Mouse (Mus musculus) heart, adult 18-20 months (tissue): Measurements from ENCODE around the gene Afg3l1. TPM values are rescaled to one million over a fixed set of nuclear protein-coding genes. Genes with fewer than 3 reads are reported as not detected.
"Not testable (repeated sequence)": the region's sequence is repeated elsewhere in the genome, so short reads cannot be mapped to it uniquely, and the experiment has no call there.

Experiments
- DNase-seq, 2 experiments: peaks; one replicate each; pipeline ENCODE4 v3.0.0; 2021 to 2022; ENCODE audit warnings: mixed read lengths in 1 of 2
- total RNA-seq, 2 experiments: library from RNA; stranded (reverse); gene quantifications; 2 replicates each; pipeline ENCODE4 v1.2.3; 2021

Gene Afg3l1
- total RNA-seq, 2 experiments from 2014 or later, result 72.1 to 72.9 TPM

DNA sequence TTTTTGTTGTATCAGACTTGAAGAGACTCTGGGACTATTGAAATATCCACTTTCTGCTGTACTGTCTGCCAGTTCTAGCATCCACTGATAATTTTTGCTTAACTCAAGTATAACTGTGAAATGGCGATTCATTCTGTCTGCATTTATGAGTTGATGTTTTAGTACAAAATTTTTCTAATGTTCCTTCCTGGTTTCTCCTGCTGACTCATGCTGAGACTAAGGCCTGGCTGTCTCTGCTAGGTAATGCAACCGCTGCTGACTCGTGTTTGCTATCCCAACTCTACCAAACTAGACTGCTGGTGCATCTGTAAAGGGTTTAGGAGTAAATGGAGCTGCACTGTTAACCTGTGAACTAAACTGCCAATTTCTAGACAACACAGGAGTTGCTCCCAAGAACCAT lies 10.2 kb upstream of the Afg3l1 start:
- no peak for DNase-seq

DNA sequence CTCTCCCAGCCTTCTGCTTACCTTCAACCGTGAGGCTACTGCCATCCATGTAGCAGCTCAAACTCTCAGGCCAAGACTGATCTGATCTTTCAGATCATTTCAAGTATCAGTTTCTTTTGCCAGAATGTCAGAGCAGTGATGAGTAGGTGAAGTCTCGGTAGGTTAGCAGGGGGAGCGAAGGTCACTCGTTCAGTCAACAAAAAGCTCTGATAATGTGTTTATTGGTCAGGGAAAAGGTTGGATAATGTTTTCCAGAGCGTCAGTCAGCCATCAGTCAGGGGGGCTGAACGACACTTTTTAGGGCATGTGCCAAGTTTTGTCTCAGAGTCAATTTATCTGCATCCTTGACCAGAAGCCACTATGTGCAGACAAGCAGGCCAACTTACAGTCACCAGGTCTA lies 4.7 kb upstream of the Afg3l1 start:
- not testable (repeated sequence) for DNase-seq

DNA sequence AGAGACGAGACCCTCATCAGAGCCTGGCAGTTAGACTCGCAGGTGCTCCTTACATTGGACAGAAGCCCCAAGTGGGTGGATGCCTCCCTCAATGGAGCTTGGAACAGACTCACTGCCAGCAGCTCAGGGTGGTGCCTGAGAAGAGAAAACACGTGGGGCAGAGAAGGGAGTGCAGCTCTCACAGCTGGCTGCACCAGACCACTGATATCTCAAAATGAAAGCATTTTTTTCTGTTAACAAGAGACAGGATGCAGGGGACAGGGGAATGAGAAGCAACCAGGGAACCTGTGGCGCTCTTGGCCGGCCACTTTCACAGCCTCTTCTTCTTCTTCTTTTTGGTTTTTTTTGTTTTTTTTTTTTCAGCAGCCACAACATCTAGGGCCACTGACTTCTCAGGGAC lies 3.2 kb upstream of the Afg3l1 start:
- not testable (repeated sequence) for DNase-seq

DNA sequence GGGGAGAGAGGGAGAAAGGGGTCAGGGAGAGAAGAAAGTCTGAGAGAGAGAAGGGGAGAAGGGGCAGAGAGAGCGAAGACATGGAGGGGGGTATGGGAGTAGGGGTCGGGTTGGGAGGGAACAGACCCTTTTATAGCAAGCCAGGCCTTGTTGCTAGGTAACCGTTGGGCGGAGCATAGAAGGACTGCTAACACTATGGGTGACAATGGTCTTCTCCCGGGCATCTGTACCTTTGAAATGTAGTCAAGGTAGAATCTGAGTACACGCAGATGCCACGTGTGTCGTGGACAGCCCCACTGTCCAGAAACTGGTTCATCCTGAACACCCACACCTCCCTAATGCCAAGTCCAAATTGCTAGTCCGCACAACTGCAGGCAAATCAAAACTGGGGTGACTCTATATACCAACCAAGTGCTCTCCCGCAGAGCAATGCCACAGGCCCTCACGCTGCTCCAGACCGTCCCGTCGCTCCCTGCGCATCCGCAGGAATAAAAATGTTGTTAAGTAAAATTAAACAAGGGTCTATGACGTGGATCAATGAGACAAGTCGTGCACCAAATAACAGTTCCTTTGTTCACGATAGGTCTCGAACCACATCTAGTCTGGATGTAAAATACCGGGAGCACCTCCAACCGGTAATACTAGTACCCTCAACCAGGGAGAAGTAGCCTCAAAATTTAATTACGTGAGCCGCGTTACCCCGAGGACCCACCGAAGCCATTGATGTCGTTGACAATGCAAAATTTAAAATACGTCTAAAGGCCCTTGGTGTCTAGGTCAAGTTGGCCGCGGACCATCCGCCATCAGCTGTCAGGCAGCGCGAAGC lies 579 bp upstream of the Afg3l1 start:
- peak in 1 of 2 experiments; percentile 8 for DNase-seq

DNA sequence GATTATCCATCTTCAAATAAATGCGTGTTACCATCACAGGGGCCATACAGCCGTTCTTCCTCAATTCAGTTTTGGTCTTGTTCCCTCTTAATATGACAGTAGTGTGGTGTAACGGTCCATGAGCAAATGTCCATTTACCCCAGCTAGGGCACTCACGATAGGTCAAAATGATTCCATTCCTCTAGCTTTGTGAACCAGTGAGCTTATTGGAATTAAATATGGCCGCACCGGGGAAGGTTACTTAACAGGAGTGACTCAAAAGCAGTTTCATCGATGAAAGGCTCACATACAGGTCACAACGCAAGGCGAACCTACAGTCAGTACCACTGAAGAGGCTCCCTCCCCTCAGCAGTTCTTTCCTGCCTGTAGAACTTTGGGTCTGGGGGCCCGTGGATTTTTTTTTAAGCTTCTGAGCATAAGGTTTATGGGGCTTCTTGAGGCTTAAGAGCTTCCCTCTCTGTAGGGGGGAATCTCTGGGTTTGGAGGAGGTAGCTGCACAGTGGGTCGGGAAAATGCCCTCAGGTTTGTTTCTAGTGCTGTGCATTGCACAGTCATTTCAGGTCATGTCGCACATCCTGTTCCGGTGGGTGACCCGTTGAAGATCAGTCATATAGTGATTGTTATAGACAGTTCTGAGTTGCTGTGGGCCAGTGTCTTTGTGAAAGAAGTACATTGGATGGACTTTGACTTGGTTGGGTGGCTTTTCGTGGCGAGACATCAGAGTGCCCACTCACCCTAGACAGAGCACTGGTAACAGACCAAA lies 934 bp downstream of the Afg3l1 start:
- DNase-seq, result no peak

DNA sequence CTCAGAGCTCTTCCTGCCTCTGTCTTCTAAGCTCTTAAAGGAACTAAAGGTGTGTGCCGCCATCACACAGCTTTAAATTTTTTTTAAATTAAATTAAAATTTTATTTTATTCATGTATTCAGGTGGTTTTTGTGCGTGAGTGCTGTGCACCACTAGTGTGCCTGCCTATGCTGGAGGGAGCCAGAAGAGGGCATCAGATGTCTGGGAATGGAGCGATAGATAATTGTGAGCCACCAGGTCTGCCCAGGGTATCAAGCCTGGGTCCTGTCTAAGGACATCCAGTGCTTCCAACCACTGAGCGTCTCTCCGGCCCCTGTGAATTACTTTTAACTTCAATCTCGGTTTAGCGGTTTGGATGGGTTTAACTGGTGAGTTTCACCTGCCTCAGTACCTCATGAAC lies 4.9 kb downstream of the Afg3l1 start:
- DNase-seq, result no peak

DNA sequence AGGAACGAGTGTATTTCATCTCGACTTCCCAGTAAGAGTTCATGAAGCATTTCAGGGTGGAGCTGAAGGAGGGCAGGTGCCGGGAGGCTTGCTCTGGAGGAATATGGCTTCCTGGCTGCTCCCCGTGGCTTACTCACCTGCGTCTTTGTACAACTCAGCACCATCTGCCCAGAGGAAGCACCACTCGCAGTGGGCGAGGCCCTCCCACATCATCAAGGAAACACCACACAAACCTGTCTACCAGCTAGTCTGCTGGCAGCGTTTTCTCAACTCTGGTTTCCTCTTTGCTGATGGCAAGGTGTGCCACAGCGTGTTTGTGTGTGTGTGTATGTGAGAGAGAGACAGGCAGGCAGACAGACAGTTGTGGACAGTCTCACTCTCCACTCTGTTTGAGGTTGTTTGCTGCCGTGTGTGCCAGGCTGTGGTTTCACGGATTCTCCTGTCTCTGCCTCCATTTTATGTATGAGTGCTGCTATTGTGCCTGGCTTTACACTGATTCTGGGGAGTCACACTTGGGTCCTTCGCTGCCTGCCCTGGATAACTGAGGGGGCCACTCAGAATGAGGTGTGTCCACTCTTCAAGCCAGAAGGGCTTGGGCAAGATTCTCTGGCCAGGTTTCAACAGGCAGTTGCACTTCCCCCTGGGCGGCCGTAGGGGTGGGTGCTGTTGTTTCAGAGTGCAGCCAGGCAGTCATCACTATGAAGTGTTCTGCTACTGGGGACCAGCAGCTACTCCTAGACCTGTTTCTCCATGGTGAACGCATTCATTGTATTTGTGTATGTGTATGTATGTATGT lies 13.8 kb downstream of the Afg3l1 start:
- DNase-seq, result no peak

DNA sequence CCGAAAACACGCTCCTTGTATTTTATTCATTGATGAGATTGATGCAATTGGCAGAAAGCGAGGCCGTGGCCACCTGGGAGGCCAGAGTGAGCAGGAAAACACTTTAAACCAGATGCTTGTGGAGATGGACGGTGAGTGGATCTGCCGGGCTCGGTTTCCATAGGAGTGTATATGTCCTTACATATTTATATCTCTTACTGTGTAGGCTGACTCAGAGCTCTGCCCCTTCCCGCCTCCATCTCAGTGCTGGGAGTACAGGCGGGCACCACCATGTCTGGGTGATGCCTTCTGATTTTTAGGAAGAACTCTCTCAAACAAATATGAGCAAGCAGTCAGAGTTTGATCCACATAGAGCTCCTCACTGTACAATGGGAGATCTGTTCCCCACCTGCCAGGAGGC lies 15.2 kb downstream of the Afg3l1 start:
- DNase-seq, result no peak

DNA sequence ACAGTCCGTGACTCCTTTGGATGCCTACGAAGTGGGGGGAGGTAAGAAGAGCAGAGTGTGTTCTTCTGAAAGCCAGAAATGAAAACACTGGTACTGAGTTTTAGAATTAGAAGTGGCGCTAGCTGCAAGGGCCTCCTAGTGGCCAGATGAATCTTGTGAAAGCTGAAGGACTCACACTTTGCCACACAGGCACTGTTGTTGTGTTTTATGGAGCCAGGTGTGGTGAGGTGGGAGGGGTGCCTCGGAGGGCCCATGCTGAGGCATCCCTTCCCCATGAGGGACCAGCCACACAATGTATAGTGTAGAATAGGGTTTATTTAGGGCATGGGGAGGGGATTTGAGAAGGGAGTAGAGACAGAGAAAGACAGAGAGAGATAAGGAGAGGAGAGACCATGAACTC lies 20.0 kb downstream of the Afg3l1 start:
- no peak for DNase-seq

DNA sequence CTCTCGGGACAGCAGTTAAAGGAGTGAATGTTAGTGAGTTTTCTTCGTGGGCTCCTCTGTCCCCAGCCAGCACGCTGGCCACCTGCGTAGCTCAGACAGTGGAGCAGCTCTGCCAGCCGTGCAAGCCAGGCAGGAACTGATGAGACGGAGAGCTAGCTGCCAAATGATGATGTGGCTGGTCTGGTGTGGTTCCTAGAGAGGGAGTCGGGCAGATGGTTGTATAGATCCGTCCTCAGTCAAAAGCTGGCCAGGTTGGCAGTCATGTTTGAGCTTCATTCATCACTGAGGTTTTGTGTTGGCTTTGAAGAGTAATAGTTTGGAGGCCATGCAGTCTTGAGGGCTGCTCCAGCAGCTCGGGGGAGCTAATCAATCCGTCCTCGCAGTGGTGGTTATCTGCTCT lies 21.3 kb downstream of the Afg3l1 start:
- no peak for DNase-seq

DNA sequence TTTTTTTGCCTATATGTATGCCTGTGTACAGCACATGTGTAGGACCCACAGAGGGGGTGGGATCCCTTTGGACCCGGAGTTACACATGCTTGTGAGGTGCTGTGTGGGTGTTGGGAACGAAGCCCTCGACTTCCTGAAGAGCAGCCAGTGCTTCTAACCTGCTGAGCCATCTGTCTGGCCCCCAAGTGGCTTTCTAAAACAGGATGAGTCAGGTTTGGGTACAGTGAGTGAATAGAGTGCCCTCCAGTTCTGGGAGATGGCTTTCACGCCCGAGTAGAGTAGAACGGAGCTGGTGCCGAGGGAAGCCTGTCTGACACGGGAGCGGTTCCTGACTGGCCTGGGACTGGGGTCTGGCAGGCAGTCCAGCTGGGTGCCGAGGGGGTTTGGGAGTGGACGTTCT lies 21.9 kb downstream of the Afg3l1 start:
- DNase-seq, result no peak

DNA sequence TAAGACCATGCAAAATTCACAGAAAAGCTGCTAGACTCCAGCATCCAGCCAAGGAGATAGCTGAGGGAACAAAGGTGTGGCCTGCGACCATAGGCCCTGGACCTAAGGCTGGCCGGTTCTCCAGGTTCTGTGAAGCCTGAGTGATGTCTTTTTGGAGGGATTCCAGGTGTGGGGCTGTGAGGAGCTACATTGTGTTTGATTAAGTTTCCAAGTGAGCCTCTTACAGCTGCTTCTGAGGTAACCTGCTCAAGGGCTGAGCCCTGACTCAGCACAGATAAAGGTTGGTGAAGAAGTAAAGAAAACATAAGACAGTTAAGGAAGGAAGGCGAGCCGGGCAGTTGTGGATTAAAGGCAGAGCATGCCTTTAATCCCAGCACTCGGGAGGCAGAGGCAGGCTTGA lies 24.5 kb downstream of the Afg3l1 start:
- DNase-seq, result no peak

DNA sequence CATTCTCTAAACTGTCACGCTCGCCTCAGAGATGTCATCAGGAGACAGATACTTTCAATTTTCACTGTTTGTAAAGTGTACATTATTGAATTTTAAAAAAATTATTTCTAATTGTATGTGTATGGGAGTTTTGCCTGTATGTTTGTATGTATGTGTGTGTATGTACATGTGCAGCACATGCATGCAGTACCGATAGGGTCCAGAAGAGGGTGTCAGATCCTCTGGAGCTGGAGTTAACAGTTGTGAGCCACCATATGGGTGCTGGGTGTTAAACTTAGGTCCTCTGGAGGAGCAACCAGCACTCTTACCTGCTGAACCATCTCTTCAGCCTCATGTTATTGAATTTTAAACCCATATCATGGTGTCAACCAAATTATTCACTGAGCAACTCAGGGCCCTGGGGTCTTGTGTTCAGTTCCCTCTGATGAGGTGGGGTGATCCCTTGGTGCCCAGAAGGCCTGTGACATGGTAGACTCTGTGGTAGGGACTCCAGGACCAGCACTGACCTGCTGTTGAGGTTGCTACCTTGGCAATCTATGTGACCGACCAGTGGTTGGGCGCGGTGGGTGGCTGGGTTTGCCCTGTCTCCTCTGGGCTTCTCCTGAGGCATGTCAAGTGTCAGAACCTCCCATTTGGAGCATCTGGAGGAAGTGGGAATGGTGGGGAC lies 26.2 kb downstream of the Afg3l1 start:
- no peak for DNase-seq

DNA sequence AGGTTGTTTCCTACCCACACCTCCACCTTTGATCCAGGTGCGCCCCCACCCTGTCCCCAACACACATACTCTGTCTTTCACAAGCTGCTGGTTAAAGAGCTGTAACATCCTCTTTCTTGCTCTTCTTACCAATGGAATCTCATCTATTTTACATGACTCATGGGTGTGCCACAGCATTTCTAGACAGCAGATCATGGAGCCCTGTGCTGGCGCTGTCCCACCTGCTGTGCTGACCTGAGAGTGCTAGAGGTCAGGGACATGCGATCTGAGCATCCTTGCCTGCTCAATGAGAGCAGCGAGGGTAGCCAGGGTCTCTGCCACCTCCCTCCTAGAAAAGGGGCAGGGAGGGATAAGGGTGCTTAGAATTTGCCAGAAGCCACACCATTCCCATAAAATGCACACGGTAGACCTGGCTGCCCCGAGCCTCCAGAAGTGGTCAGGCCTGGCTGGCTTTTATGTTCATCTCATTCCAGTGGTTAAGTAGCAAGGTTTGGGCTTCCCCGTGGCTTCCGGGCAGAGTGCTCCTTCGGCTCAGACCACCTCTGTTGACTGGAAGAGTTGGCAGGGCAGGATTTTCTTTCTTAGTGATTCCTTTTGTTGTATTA lies 27.0 kb downstream of the Afg3l1 start:
- DNase-seq, result no peak

DNA sequence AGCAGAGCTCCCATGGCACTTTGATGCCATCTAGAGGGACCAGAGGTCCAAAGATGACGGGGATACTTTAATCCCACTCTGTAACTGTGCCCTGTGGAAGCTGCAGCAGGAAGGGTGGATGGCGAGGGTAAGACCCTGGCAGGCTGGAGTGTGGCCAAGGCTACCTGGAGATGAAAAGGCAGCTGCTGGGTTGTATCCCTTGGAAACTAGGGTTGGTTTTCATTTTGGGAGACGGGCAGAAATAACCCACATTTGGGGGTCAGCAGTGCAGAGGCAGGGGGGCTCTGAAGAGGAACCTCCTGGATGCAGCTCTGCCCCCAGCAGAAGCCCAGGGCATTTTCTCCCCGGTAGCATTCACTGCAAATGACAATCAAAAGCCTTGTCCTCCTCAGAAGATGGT lies 27.6 kb downstream of the Afg3l1 start:
- DNase-seq, result no peak

DNA sequence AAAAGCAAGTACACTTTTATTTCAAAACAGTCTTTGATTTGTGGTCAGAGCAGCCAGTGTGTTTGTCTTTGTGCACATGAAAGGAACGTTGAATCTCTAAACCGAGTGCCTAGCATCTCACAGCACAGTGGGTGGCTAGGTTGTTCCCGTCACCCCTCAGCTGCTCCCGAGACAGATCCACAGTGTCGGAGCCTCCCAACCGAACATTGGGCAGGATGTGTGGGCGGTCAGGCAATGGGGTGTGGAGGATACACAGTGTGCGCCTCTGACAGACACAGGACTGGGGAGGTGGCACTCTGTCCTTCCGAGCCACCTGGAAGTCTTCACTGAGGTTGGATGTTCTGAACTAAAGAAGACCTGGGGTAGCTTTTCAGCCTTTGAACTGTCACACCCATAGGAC lies 28.0 kb downstream of the Afg3l1 start:
- no peak for DNase-seq

DNA sequence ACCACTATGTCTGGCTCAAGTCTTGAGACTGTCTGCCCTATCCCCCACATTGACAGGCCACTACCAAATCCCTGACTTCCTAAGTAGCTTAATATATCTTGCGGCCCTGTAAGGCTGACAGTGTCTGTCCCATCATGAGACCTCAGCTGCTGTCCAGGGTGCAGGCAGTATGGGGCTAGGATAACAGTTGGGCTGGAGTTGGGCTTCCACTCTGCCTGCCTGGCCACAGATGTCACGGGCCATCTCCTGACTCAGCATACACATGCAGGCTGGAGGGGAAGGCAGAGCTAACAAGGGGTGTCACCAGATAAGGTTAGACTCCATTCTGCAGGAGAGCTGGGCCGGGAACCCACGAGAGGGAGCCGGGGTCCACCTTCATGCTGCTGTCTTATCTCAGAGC lies 29.4 kb downstream of the Afg3l1 start:
- no peak for DNase-seq

DNA sequence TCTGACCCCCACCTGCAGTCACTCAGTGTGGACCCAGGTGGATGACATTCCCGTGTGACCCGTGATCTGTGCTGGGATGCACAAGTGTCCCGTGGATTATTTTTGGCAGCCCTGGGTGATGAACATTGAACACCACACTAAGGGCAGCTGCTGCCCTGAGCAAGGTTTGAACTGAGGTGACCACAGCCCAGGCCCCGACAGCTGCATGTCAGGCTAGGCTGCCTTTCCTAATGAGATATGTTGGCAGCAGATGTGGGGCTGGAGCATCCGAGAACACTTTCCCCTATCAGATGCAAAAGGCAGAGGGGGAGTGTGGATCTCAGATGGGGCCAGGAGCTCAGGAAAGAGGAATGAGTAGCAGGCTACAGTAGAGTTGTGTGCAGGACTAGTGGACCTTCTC lies 33.1 kb downstream of the Afg3l1 start:
- DNase-seq, result no peak

DNA sequence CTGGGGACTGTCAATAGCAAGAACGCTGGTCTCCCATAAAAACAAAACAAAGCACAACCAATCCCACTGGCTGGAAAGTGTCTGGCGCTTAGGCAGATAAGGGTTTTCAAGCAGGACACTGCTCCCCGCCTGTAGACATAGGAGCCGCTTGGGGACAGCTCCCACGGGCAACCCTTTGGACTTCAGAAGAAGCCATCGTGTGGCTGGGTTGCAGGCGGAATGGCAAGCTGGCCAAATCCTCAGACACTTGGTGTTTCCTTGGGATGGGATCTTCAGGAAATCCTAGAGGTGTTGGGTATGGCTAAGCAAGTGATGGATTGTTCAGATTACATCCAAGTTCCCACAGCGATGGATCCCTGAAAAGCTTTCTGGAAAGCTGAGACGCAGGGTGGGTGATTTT lies 36.4 kb downstream of the Afg3l1 start:
- DNase-seq, result no peak

DNA sequence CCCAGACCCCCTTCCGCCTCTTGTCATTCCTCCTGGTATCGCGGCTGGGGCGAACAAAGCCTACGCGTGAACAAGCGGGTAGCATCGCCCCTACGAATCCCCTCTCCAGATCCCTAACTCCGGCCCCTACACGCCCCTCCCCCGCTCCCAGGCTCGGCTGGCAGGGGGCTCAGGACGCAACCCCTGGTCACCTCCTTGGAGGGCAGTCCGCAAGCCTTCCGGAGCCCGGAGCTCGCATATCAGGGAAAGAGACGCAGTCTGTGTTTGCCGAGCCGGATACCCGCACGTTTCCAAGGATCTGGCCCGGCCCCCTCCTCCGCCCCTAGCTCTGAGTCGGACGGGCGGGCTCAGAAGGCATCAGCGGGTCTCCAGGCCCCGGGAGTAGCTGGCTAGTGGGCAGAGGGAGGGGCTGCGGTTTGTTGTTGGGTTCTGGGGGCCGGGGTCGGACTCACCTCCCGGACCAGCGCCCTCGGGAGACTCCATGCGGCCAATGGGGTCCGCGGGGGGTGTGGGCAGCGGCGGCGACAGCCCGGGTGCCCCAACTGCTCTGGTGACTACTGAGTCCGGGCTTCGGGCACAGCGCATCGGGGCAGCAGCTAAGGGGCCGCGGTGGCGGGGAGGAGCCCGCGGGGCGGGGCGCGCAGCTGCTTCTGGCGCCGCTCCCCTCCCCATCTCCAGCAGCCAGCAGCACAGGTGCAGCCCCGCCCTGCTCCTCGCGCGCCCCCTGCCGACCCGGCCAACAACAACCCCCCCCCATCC lies 37.3 kb downstream of the Afg3l1 start, which contains the start of gene Dbndd1:
Gene Dbndd1, minus strand, starts transcription at position 683 of the 759 bp plus-strand sequence.
- peak; percentile 11 to 12 for DNase-seq

DNA sequence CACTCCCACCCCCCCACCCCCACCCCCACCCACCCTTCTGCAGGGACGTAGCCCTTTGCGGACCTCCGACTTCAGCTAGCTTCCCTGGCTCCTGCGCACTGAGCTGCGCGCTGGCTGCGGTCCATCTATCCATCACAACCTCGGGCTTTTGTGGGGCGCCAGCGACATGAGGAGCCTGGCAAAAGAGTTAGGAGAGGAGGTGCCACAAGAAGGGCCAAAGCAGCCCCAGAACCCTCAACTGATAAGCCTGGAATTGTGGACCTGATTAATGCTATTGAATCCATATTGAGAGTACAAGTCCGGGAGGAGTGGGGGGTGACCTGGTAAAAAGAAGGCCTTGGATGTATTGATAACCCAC lies 37.8 kb downstream of the Afg3l1 start:
- no peak for DNase-seq
